Mouse (Mus musculus): Measurements from ENCODE around the gene Gm5678. TPM values are rescaled to one million over a fixed set of nuclear protein-coding genes. Genes with fewer than 3 reads are reported as not detected.
"Not testable (repeated sequence)": the region's sequence is repeated elsewhere in the genome, so short reads cannot be mapped to it uniquely, and the experiment has no call there.

Gene Gm5678
- total and polyA plus RNA-seq, 2 experiments from 2014 or later = not detected

GRCm38 (mm10) chr16:93648441-93649183 lies 20.7 kb downstream of the Gm5678 start:
- no peak overlapping the region for H3K4me3 ChIP-seq (ENCODE audit: low read depth, low read length)
- no peak for DNase-seq (ENCODE audit: low spot score)
- no peak overlapping the region for H3K9ac ChIP-seq (replicated peaks; ENCODE audit: low read length, poor library complexity, severe bottlenecking)
- H3K9me3 ChIP-seq (ENCODE audit: low read length) = no peaks in the 10 kb centered on the region
- no peaks in the 10 kb centered on the region for H3K36me3 ChIP-seq (ENCODE audit: insufficient read depth, low read length)
- WGBS = 88% methylated on average over 5 of the region's 5 CpGs
- no peak for TF ChIP-seq CTCF (IDR thresholded peaks at IDR 0.05)
- ATAC-seq (ENCODE audit: low FRiP score) = no peak
- no peak overlapping the region for H3K4me2 ChIP-seq (ENCODE audit: low read depth, low read length, poor library complexity, severe bottlenecking)
- no peak overlapping the region for H3K27ac ChIP-seq (ENCODE audit: low read depth, low read length)
- no peaks in the 10 kb centered on the region for H3K27me3 ChIP-seq (ENCODE audit: insufficient read depth, low read length)
- no peaks in the 10 kb centered on the region for H3K4me1 ChIP-seq (ENCODE audit: insufficient read depth, low read length)

GRCm38 (mm10) chr16:93667976-93668375 lies 40.1 kb downstream of the Gm5678 start:
- no peaks in the 10 kb centered on the region for H3K27me3 ChIP-seq (ENCODE audit: insufficient read depth, low read length)
- no peak overlapping the region for H3K27ac ChIP-seq (ENCODE audit: low read depth, low read length)
- no peaks in the 10 kb centered on the region for H3K4me1 ChIP-seq (ENCODE audit: insufficient read depth, low read length)
- DNase-seq (ENCODE audit: low spot score) (no peak), ATAC-seq (ENCODE audit: low FRiP score) (no peak)
- TF ChIP-seq CTCF (IDR thresholded peaks at IDR 0.05) = no peak
- no peaks in the 10 kb centered on the region for H3K9me3 ChIP-seq (ENCODE audit: low read length)
- no peak overlapping the region for H3K9ac ChIP-seq (replicated peaks; ENCODE audit: low read length, poor library complexity, severe bottlenecking)
- H3K4me2 ChIP-seq (ENCODE audit: low read depth, low read length, poor library complexity, severe bottlenecking) = no peak overlapping the region
- H3K4me3 ChIP-seq (ENCODE audit: low read depth, low read length) = no peak overlapping the region
- H3K36me3 ChIP-seq (ENCODE audit: insufficient read depth, low read length) = no peaks in the 10 kb centered on the region

DNA sequence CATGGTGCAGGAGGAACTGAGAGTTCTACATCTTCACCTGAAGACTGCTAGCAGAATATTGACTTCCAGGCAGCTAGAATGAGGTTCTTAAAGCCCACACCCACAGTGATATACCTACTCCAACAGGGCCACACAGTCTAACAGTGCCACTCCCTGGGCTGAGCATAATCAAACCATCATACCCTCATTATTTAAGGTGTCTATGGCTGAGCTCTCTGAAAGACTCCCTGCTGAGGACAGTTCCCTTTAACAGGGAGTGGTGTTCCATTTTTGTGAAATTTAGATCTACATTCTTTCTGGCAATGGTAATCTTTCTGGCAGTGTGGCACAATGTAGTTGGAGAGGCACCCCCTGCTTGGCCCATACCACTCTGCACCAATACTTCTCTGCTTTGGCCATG lies 41.6 kb downstream of the Gm5678 start:
- Histone ChIP-seq H3K27ac (ENCODE audit: low read depth, low read length) (no peak overlapping the region), H3K4me3 (ENCODE audit: low read depth, low read length) (no peak overlapping the region), H3K4me1 (ENCODE audit: insufficient read depth, low read length) (no peaks in the 10 kb centered on the region), H3K9ac (replicated peaks; ENCODE audit: low read length, poor library complexity, severe bottlenecking) (no peak overlapping the region), H3K36me3 (ENCODE audit: insufficient read depth, low read length) (no peaks in the 10 kb centered on the region), H3K9me3 (ENCODE audit: low read length) (no peaks in the 10 kb centered on the region), H3K27me3 (ENCODE audit: insufficient read depth, low read length) (no peaks in the 10 kb centered on the region), H3K4me2 (ENCODE audit: low read depth, low read length, poor library complexity, severe bottlenecking) (no peak overlapping the region)
- TF ChIP-seq CTCF (IDR thresholded peaks at IDR 0.05) = no peak
- ATAC-seq (ENCODE audit: low FRiP score) = no peak
- DNase-seq (ENCODE audit: low spot score) = no peak

- WGBS = 51% methylated on average over 4 of the region's 4 CpGs
These were observed 42.6 kb downstream of the Gm5678 start for GRCm38 (mm10) chr16:93670466-93670865.

GRCm38 (mm10) chr16:93671064-93671463 lies 43.2 kb downstream of the Gm5678 start:
- no peaks in the 10 kb centered on the region for H3K9me3 ChIP-seq (ENCODE audit: low read length)
- DNase-seq (ENCODE audit: low spot score) (no peak), ATAC-seq (ENCODE audit: low FRiP score) (no peak)
- H3K36me3 ChIP-seq (ENCODE audit: insufficient read depth, low read length) = no peaks in the 10 kb centered on the region
- no peak overlapping the region for H3K9ac ChIP-seq (replicated peaks; ENCODE audit: low read length, poor library complexity, severe bottlenecking)
- peak; percentile 53 for TF ChIP-seq CTCF (IDR thresholded peaks at IDR 0.05)
- H3K4me3 ChIP-seq (ENCODE audit: low read depth, low read length) = no peak overlapping the region
- H3K27me3 ChIP-seq (ENCODE audit: insufficient read depth, low read length) = no peaks in the 10 kb centered on the region
- no peak overlapping the region for H3K4me2 ChIP-seq (ENCODE audit: low read depth, low read length, poor library complexity, severe bottlenecking)
- 95% methylated on average over 5 of the region's 5 CpGs for WGBS
- H3K4me1 ChIP-seq (ENCODE audit: insufficient read depth, low read length) = no peaks in the 10 kb centered on the region
- no peak overlapping the region for H3K27ac ChIP-seq (ENCODE audit: low read depth, low read length)

More at GRCm38 (mm10) chr16:93670466-93670865, 42.6 kb downstream of the Gm5678 start:
- H3K36me3 ChIP-seq (ENCODE audit: insufficient read depth, low read length); H3K4me1 ChIP-seq (ENCODE audit: insufficient read depth, low read length); ATAC-seq (ENCODE audit: low FRiP score); H3K27me3 ChIP-seq (ENCODE audit: insufficient read depth, low read length); H3K9me3 ChIP-seq (ENCODE audit: low read length); H3K4me2 ChIP-seq (ENCODE audit: low read depth, low read length, poor library complexity, severe bottlenecking); H3K9ac ChIP-seq (replicated peaks; ENCODE audit: low read length, poor library complexity, severe bottlenecking); H3K27ac ChIP-seq (ENCODE audit: low read depth, low read length); H3K4me3 ChIP-seq (ENCODE audit: low read depth, low read length); DNase-seq (ENCODE audit: low spot score): not testable (repeated sequence)

DNA sequence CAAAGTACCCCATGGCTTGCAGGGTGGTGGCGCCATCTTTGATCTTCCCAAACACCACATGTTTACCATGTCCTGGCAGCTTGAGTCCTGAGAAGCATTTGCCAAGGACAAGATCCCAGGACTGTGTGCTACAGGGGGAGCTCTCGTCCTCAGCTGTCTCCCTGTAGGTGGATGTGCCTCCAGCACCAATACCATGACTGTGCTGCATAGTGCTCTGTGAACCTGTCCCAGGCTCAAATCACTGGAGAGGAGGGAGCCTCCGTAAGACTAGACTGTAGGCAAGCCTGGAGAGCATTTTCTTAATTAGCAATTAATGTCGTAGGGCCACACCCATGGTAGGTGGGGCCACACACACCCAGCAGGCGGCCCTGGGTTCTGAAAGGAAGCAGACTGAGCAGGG lies 48.5 kb downstream of the Gm5678 start:
- no peak for ATAC-seq (ENCODE audit: low FRiP score)

More for the DNA sequence above, 48.5 kb downstream of the Gm5678 start:
- DNase-seq (ENCODE audit: low spot score) = no peak
- Histone ChIP-seq H3K36me3 (ENCODE audit: insufficient read depth, low read length) (no peaks in the 10 kb centered on the region), H3K27me3 (ENCODE audit: insufficient read depth, low read length) (peaks cover 7% of the 10 kb centered on the region; the same call in 1 of the 2 replicates), H3K27ac (ENCODE audit: low read depth, low read length) (no peak overlapping the region), H3K9ac (replicated peaks; ENCODE audit: low read length, poor library complexity, severe bottlenecking) (no peak overlapping the region), H3K9me3 (ENCODE audit: low read length) (no peaks in the 10 kb centered on the region), H3K4me2 (ENCODE audit: low read depth, low read length, poor library complexity, severe bottlenecking) (no peak overlapping the region), H3K4me3 (ENCODE audit: low read depth, low read length) (no peak overlapping the region), H3K4me1 (ENCODE audit: insufficient read depth, low read length) (no peaks in the 10 kb centered on the region)
- 86% methylated on average over 5 of the region's 5 CpGs for WGBS
- no peak for TF ChIP-seq CTCF (IDR thresholded peaks at IDR 0.05)

Measured in midbrain, postnatal 0 days (tissue).